Comparison of ENCODE assay signal across 9 mouse cellular contexts in genomic region chr16:4876033-4876680, GRCm38 (mm10). TPM values are rescaled to one million over a fixed set of nuclear protein-coding genes. Genes with fewer than 3 reads are reported as not detected.
DNase-seq lines count a peak whose midpoint lies in the region; ATAC-seq and TF ChIP-seq lines count a peak whose summit lies in the region.
"Had no signal": no experiment of that assay in that cellular context is flagged by ENCODE, and none has a peak within 500 bp of the region (broad histone marks: within the 10 kb centered on the region; RNA-seq: fewer than 3 reads in every experiment).

No protein-coding gene starts in this region.

- ATAC-seq in frontal cortex, adult (ENCODE audit: low TSS enrichment), result no peak
- no peak for ATAC-seq in stomach, embryonic 16.5 days (ENCODE audit: insufficient read depth, low FRiP score)
- ATAC-seq in monocyte, adult 5-6 weeks (replicated peaks; ENCODE audit: insufficient number of reproducible peaks, low FRiP score, low TSS enrichment, poor library complexity, severe bottlenecking), result no peak

- H3K36me3 ChIP-seq in E14TG2a.4 (ENCODE audit: insufficient read depth, low read length), result peaks cover 67% of the 10 kb centered on the region
- 0 out of 2 replicates have a peak, but pooled peaks cover 7% of the 10 kb centered on the region for H3K36me3 ChIP-seq in stomach, embryonic 16.5 days (ENCODE audit: control insufficient read depth, insufficient read depth, low read length)

- DNase-seq in frontal cortex, postnatal 14 days (ENCODE audit: low spot score in 2 of 2), result peak; percentile 56 to 65
- DNase-seq in cerebellum, postnatal 10 days, result peak; percentile 88 to 89
- peak; percentile 85 to 94 for DNase-seq in kidney, postnatal 36 days
- peak; percentile 65 to 76 for DNase-seq in lung, adult 18-20 months

- no peak for TF ChIP-seq CTCF in E14TG2a.4 (conservative IDR thresholded peaks at IDR 0.05; ENCODE audit: low read length)

- H3K4me1 ChIP-seq in E14TG2a.4 (replicated peaks; ENCODE audit: low read depth, low read length), result peaks cover 62% of the 10 kb centered on the region
- peaks cover 24% of the 10 kb centered on the region for H3K4me1 ChIP-seq in stomach, embryonic 16.5 days (ENCODE audit: control insufficient read depth, insufficient read depth, low read length)

- no peaks in the 10 kb centered on the region for H3K27me3 ChIP-seq in E14TG2a.4 (ENCODE audit: insufficient read depth, low read length)
- no peaks in the 10 kb centered on the region for H3K27me3 ChIP-seq in stomach, embryonic 16.5 days (ENCODE audit: control insufficient read depth, insufficient read depth, low read length)

- H3K4me2 ChIP-seq in stomach, embryonic 16.5 days (ENCODE audit: low read depth, low read length), result no peak overlapping the region

- H3K27ac ChIP-seq in stomach, embryonic 16.5 days (ENCODE audit: low read length), result peak overlapping the region; percentile 49; the same call in 1 of the 2 replicates

- 0 out of 2 replicates have a peak overlapping the region, but pooled peaks have one; percentile 10 for H3K4me3 ChIP-seq in E14TG2a.4 (replicated peaks; ENCODE audit: low read length)
- H3K4me3 ChIP-seq in stomach, embryonic 16.5 days (replicated peaks; ENCODE audit: low read length), result no peak overlapping the region

- H3K9ac ChIP-seq in stomach, embryonic 16.5 days (ENCODE audit: low read length), result peak overlapping the region; percentile 31; the same call in 1 of the 2 replicates

- WGBS in stomach, embryonic 16.5 days, result 69% methylated on average over 8 of the region's 8 CpGs

- H3K9me3 ChIP-seq in E14TG2a.4 (ENCODE audit: low read length), result no peaks in the 10 kb centered on the region
- H3K9me3 ChIP-seq in stomach, embryonic 16.5 days (replicated peaks; ENCODE audit: control insufficient read depth, low read length), result no peaks in the 10 kb centered on the region

RNA-seq across cellular contexts. Expression of gene Ubald1, which starts 4.0 kb away (rescaled TPM):
- polyA plus RNA-seq in stomach, embryonic 16.5 days (2015; fragmentation: Nextera tagmentation; extraction: Ambion mirVana), result 31.5 and 36.3 TPM in 2 replicates
- total RNA-seq in monocyte, adult 5-6 weeks (2017), result 11.3 to 32.6 TPM (median 13.8 TPM) in 3 replicates

RNA-seq across cellular contexts. Expression of gene Mgrn1, which starts 9.9 kb away (rescaled TPM):
- polyA plus RNA-seq in stomach, embryonic 16.5 days (2015; fragmentation: Nextera tagmentation; extraction: Ambion mirVana), result 81.1 and 87.7 TPM in 2 replicates
- 29.3 to 42.2 TPM (median 41.6 TPM) in 3 replicates for total RNA-seq in monocyte, adult 5-6 weeks (2017)

RNA-seq across cellular contexts. Expression of gene 4930562C15Rik, which starts 40.9 kb away (rescaled TPM):
- polyA plus RNA-seq in stomach, embryonic 16.5 days (2015; fragmentation: Nextera tagmentation; extraction: Ambion mirVana), result 0.27 and 0.47 TPM in 2 replicates
- total RNA-seq in monocyte, adult 5-6 weeks (2017), result 1.3 TPM in 1 of 3 replicates, not detected in the others
- polyA plus RNA-seq: cortical plate, adult 2 months had no signal
